Mouse (Mus musculus) MEL (cell line): Measurements from ENCODE around the gene BC024063.

Source experiments
- CHD1 ChIP-seq: IDR thresholded peaks from 2 replicates; pipeline ENCODE4 v1.6.1; 2012; ENCODE audit warnings: low read depth, mild to moderate bottlenecking, inconsistent platforms, low read length, improper control_type of control experiment
- CTCF ChIP-seq, 3 experiments: IDR thresholded peaks in 2 of 3; conservative IDR thresholded peaks in 1 of 3; 2 replicates each; pipeline ENCODE4 v1.5.1; 2011 to 2012; ENCODE audit warnings: low read length in 3 of 3, low read depth in 2 of 3, mild to moderate bottlenecking in 2 of 3, improper control_type of control experiment in 1 of 3, inconsistent platforms in 1 of 3, mixed read lengths in 1 of 3, moderate library complexity in 1 of 3; ENCODE audit not compliant: control insufficient read depth in 1 of 3, insufficient read depth in 1 of 3, poor library complexity in 1 of 3, severe bottlenecking in 1 of 3
- TCF12 ChIP-seq: IDR thresholded peaks from 2 replicates; pipeline ENCODE4 v1.6.1; 2014; ENCODE audit warnings: low read depth, mild to moderate bottlenecking, inconsistent platforms, low read length, improper control_type of control experiment, moderate library complexity
- ZC3H11A ChIP-seq: IDR thresholded peaks from 2 replicates; pipeline ENCODE4 v1.6.1; 2012; ENCODE audit warnings: low read depth, mild to moderate bottlenecking, inconsistent platforms, low read length, improper control_type of control experiment

DNA sequence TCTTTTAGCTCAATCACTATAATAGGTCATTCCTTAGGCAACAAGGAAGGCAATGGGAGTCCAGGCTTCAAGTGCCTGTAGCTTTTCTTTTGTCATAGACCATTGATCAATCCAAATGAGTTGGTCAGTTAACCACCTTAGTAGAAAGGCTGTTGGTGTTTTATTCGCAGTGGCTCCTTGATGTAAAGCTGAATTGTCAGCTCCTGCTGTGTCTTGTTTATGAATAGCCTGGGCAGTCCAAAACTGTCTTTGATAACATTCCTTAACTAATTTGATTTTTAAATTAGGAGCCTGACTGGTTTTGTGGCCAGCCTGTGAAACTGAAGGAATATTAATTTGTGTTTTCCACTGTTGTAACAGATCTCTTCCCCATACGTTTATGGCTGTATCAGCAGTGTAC, 41.0 kb upstream of the BC024063 start:
- no peak for TF ChIP-seq ZC3H11A
- TF ChIP-seq CTCF (IDR thresholded peaks at IDR 0.05 in 2 of 3, conservative IDR thresholded peaks at IDR 0.05 in 1 of 3; ENCODE audit: control insufficient read depth in 1 of 3, insufficient read depth in 1 of 3, low read depth in 2 of 3, low read length in 3 of 3, poor library complexity in 1 of 3, severe bottlenecking in 1 of 3) = no peak
- no peak for TF ChIP-seq TCF12
- no peak for TF ChIP-seq CHD1
